Mouse (Mus musculus): ENCODE results near the gene Zfp385b. TPM values are rescaled to one million over a fixed set of nuclear protein-coding genes. Genes with fewer than 3 reads are reported as not detected.

Gene Zfp385b
- polyA plus RNA-seq, 1 experiment: 0.28 TPM

DNA sequence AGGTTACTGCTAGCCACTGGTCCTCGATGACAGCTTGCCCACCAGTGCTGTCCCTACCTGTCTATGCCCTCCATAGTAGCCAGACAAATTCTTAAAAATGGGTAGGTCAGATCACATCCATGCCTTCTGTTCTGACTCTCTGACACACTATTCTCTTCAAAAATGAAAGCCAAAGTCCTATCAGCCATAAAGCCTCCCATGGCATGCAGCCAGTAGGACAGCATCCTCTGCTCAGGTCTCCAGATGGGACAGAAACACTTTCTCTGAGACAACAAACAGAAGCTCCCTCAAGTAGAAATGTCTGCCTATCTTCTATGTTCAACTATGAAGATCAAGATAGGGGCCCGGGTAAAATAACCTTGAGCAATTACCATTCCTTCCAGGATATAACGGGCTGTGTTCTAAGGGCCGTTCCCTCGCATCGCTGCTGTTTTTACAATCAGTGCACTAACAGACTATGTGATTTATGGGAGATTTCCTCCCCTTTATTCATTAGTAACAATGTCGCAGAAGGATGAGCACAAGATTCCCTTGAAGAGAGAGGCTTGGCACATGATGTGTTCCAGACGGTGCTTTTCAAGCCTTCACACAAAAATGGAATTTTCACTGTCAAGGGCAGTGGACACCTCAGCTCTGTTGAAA, 49.3 kb downstream of the Zfp385b start:
- Histone ChIP-seq H3K4me2 (ENCODE audit: low read depth) (no peak overlapping the region), H3K4me3 (no peak overlapping the region), H3K27me3 (ENCODE audit: control insufficient read depth, insufficient read depth, insufficient read length) (no peaks in the 10 kb centered on the region), H3ac (ENCODE audit: control insufficient read depth, insufficient read length) (no peak overlapping the region), H3K79me2 (ENCODE audit: control insufficient read depth, insufficient read depth) (no peaks in the 10 kb centered on the region), H3K36me3 (ENCODE audit: control insufficient read depth, insufficient read depth) (no peaks in the 10 kb centered on the region)
- TF ChIP-seq USF1 (IDR thresholded peaks at IDR 0.05; ENCODE audit: low read depth): no peak
- TF ChIP-seq E2F4 (IDR thresholded peaks at IDR 0.05; ENCODE audit: insufficient read depth): no peak
- TF ChIP-seq MYOG (IDR thresholded peaks at IDR 0.05; ENCODE audit: control insufficient read depth in 1 of 3, insufficient read depth in 1 of 3, insufficient read length in 2 of 3, low read depth in 2 of 3): no peak

DNA sequence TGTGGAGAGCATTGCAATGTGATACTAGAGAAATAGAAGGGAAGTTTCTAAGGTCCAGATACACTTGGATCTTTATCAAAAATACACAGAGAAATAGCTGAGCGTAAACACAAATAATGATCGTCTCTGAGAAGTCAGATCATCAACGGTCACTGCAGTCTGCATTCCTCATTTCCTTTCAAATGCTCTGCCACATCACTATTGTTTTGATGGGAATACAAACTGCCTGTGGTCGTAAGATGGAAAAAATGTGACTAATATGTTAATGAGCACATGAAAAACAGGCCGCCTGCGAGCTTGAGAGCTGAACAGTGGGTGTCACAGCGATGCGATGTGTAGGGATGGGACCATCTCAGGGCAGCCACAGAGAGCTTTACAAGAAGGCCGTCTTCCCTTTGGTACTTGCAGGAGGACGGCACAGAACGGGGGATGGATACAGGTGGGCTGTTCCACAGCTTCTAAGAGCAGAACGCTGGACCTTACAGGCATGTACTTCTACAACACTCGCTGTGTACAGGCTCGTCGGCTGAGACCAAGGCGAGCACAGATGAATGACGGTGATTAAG, 51.0 kb downstream of the Zfp385b start:
- H3ac ChIP-seq (ENCODE audit: control insufficient read depth, insufficient read length): no peak overlapping the region
- H3K4me3 ChIP-seq: no peak overlapping the region
- H3K27me3 ChIP-seq (ENCODE audit: control insufficient read depth, insufficient read depth, insufficient read length): no peaks in the 10 kb centered on the region
- no peaks in the 10 kb centered on the region for H3K36me3 ChIP-seq (ENCODE audit: control insufficient read depth, insufficient read depth)
- no peaks in the 10 kb centered on the region for H3K79me2 ChIP-seq (ENCODE audit: control insufficient read depth, insufficient read depth)
- H3K4me2 ChIP-seq (ENCODE audit: low read depth): no peak overlapping the region
- TF ChIP-seq SRF (IDR thresholded peaks at IDR 0.05; ENCODE audit: control insufficient read depth, insufficient read length, low read depth): no peak

GRCm38 (mm10) chr2:77761967-77762366, 57.5 kb downstream of the Zfp385b start:
- Histone ChIP-seq H3K4me3 (no peak overlapping the region), H3K79me2 (ENCODE audit: control insufficient read depth, insufficient read depth) (no peaks in the 10 kb centered on the region), H3ac (ENCODE audit: control insufficient read depth, insufficient read length) (no peak overlapping the region), H3K36me3 (ENCODE audit: control insufficient read depth, insufficient read depth) (no peaks in the 10 kb centered on the region), H3K27me3 (ENCODE audit: control insufficient read depth, insufficient read depth, insufficient read length) (no peaks in the 10 kb centered on the region), H3K4me2 (ENCODE audit: low read depth) (no peak overlapping the region)
- TF ChIP-seq POLR2A (IDR thresholded peaks at IDR 0.05; ENCODE audit: insufficient read length, low read depth) (no peak), TCF3 (IDR thresholded peaks at IDR 0.05; ENCODE audit: insufficient read length, low read depth) (no peak), MYOD1 (IDR thresholded peaks at IDR 0.05; ENCODE audit: control insufficient read depth in 1 of 3, insufficient read length in 2 of 3, low read depth in 2 of 3) (no peak), SRF (IDR thresholded peaks at IDR 0.05; ENCODE audit: control insufficient read depth, insufficient read length, low read depth) (no peak), MAX (IDR thresholded peaks at IDR 0.05; ENCODE audit: low read depth) (no peak), USF1 (IDR thresholded peaks at IDR 0.05; ENCODE audit: low read depth) (no peak), MYOG (IDR thresholded peaks at IDR 0.05; ENCODE audit: control insufficient read depth in 1 of 3, insufficient read depth in 1 of 3, insufficient read length in 2 of 3, low read depth in 2 of 3) (no peak), POLR2AphosphoS2 (IDR thresholded peaks at IDR 0.05; ENCODE audit: insufficient read length, low read depth) (no peak), REST (IDR thresholded peaks at IDR 0.05; ENCODE audit: insufficient read depth, insufficient read length) (no peak), E2F4 (IDR thresholded peaks at IDR 0.05; ENCODE audit: insufficient read depth) (no peak), CEBPB (IDR thresholded peaks at IDR 0.05; ENCODE audit: insufficient read depth, poor library complexity, severe bottlenecking) (no peak), TCF12 (IDR thresholded peaks at IDR 0.05; ENCODE audit: insufficient read depth, poor library complexity, severe bottlenecking) (no peak)

- Histone ChIP-seq H3K4me3 (no peak overlapping the region), H3K36me3 (ENCODE audit: control insufficient read depth, insufficient read depth) (no peaks in the 10 kb centered on the region), H3ac (ENCODE audit: control insufficient read depth, insufficient read length) (no peak overlapping the region), H3K79me2 (ENCODE audit: control insufficient read depth, insufficient read depth) (no peaks in the 10 kb centered on the region), H3K4me2 (ENCODE audit: low read depth) (no peak overlapping the region), H3K27me3 (ENCODE audit: control insufficient read depth, insufficient read depth, insufficient read length) (no peaks in the 10 kb centered on the region)
- TF ChIP-seq POLR2A (IDR thresholded peaks at IDR 0.05; ENCODE audit: insufficient read length, low read depth): no peak
Observed at GRCm38 (mm10) chr2:77758403-77759071, 60.9 kb downstream of the Zfp385b start.

DNA sequence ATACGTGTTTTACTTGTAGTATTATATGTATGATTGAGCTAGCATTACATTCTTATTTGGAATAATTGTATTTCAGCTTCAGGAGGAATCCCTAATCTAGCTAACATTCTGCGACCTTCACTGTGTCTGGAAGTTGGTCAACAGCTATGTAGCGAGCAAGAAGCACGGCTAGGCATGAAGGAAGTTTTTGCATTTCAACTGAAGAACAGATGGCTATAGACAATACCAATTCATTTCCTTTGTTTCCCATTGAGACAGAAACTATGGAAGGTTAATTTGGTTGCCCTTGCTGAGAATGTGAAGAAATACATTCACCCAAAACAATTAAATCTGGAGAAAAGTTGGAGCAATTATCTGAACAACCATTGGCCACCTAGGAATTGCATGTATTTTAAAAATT, 66.9 kb downstream of the Zfp385b start:
- no peak for TF ChIP-seq MYOD1 (IDR thresholded peaks at IDR 0.05; ENCODE audit: control insufficient read depth in 1 of 3, insufficient read length in 2 of 3, low read depth in 2 of 3)
- no peak for TF ChIP-seq POLR2A (IDR thresholded peaks at IDR 0.05; ENCODE audit: insufficient read length, low read depth)
- no peak for TF ChIP-seq SRF (IDR thresholded peaks at IDR 0.05; ENCODE audit: control insufficient read depth, insufficient read length, low read depth)

DNA sequence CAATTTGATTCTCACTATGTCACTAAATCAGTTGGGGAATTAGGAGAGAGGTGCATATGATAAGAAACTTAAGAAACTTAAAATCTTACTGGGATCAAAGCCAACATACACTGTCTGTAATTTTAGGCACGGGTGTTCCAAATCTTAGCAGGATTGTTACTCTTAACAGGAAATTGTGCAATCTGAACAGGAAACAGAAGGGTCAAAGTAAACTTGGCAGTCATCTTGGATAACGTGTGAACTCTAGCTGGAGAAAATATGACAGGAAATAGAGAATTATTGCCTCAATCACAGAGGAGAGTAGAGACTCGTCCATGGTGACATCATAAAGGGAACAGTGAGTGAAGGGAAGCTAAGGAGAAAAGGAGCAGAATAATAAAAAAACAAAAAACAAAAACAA, 69.8 kb downstream of the Zfp385b start:
- H3ac ChIP-seq (ENCODE audit: control insufficient read depth, insufficient read length): no peak overlapping the region

More for the DNA sequence above, 66.9 kb downstream of the Zfp385b start:
- no peaks in the 10 kb centered on the region for H3K79me2 ChIP-seq (ENCODE audit: control insufficient read depth, insufficient read depth)
- no peak overlapping the region for H3ac ChIP-seq (ENCODE audit: control insufficient read depth, insufficient read length)
- H3K36me3 ChIP-seq (ENCODE audit: control insufficient read depth, insufficient read depth): no peaks in the 10 kb centered on the region
- no peak overlapping the region for H3K4me2 ChIP-seq (ENCODE audit: low read depth)
- no peak overlapping the region for H3K4me3 ChIP-seq
- H3K27me3 ChIP-seq (ENCODE audit: control insufficient read depth, insufficient read depth, insufficient read length): no peaks in the 10 kb centered on the region

More for the DNA sequence above, 69.8 kb downstream of the Zfp385b start:
- Histone ChIP-seq H3K36me3 (ENCODE audit: control insufficient read depth, insufficient read depth) (no peaks in the 10 kb centered on the region), H3K4me2 (ENCODE audit: low read depth) (no peak overlapping the region), H3K79me2 (ENCODE audit: control insufficient read depth, insufficient read depth) (no peaks in the 10 kb centered on the region), H3K4me3 (no peak overlapping the region), H3K27me3 (ENCODE audit: control insufficient read depth, insufficient read depth, insufficient read length) (no peaks in the 10 kb centered on the region)
- no peak for TF ChIP-seq SRF (IDR thresholded peaks at IDR 0.05; ENCODE audit: control insufficient read depth, insufficient read length, low read depth)
- no peak for TF ChIP-seq TCF3 (IDR thresholded peaks at IDR 0.05; ENCODE audit: insufficient read length, low read depth)
- TF ChIP-seq REST (IDR thresholded peaks at IDR 0.05; ENCODE audit: insufficient read depth, insufficient read length): no peak
- no peak for TF ChIP-seq MYOG (IDR thresholded peaks at IDR 0.05; ENCODE audit: control insufficient read depth in 1 of 3, insufficient read depth in 1 of 3, insufficient read length in 2 of 3, low read depth in 2 of 3)
- TF ChIP-seq USF1 (IDR thresholded peaks at IDR 0.05; ENCODE audit: low read depth): no peak
- TF ChIP-seq TCF12 (IDR thresholded peaks at IDR 0.05; ENCODE audit: insufficient read depth, poor library complexity, severe bottlenecking): no peak
- TF ChIP-seq CEBPB (IDR thresholded peaks at IDR 0.05; ENCODE audit: insufficient read depth, poor library complexity, severe bottlenecking): no peak
- no peak for TF ChIP-seq MYOD1 (IDR thresholded peaks at IDR 0.05; ENCODE audit: control insufficient read depth in 1 of 3, insufficient read length in 2 of 3, low read depth in 2 of 3)
- no peak for TF ChIP-seq MAX (IDR thresholded peaks at IDR 0.05; ENCODE audit: low read depth)
- no peak for TF ChIP-seq POLR2A (IDR thresholded peaks at IDR 0.05; ENCODE audit: insufficient read length, low read depth)
- TF ChIP-seq E2F4 (IDR thresholded peaks at IDR 0.05; ENCODE audit: insufficient read depth): no peak
